Mouse (Mus musculus): Measurements from ENCODE around the gene Atxn7l3.

DNA sequence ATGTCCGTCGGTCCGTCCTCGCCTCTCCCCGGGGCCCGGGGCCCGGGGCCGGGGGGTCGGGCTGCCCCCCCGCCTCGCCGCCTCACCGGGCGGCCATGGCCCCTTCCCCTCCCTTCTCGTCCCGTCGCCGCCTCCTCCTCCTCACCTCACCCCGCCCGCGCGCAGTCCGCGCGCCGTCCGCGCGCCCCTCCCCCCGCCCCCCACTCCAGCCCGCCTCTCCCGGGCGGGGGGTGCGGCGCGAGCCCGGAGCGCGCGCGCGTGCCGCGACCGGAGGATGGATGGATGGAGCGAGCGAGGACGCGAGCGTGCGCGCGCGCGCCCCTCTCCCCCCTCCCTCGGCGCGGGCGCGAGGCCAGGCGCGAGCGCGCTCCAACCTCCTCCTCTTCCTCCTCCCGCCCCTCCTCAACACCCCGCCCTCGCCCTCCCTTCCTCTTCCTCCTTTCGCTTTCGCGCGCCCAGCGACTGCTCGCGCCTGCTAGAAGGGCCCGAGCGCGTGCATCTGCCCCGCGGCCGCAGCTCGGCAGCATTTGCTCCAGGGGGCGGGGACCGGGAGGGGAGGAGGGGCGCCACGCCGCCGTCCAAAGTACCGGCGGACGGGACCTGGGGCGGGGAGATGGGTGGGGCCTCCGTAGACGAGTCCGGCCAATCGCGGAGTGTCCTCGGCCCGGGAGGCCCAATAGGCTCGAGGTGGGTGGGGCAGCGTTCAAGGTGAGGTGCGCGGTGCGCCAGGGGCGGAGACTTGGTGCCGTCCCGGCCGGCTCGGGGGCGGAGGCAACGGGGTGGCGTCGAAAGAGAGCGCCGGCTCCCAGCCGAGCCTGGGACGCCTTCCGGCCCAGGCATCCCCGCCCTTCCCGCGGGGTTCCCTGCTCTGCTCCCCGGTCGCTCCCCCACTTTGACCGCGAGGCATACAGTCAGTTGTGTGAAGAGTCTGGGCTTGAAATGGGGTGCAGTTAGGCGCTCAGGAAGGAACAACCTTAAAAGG lies at the start of gene Atxn7l3:
- TF ChIP-seq CTCF (IDR thresholded peaks at IDR 0.05; ENCODE audit: low read depth) = peak; percentile 5; the same call in 1 of the 2 replicates
- TF ChIP-seq EP300 (IDR thresholded peaks at IDR 0.05; ENCODE audit: low read depth) = no peak

All from liver, postnatal 0 days (tissue).